Mouse (Mus musculus) CH12F3 (cell line): ENCODE measurements around the gene Fgf4.

Experiments
- in situ Hi-C: fragments of 300-500 bp; cut with MboI; formaldehyde crosslinking; loops from 2 replicates; pipeline ENCODE4 v1.14.3; 2020; ENCODE audit warnings: low sequenced_read_pairs

Fgf4 gene

DNA sequence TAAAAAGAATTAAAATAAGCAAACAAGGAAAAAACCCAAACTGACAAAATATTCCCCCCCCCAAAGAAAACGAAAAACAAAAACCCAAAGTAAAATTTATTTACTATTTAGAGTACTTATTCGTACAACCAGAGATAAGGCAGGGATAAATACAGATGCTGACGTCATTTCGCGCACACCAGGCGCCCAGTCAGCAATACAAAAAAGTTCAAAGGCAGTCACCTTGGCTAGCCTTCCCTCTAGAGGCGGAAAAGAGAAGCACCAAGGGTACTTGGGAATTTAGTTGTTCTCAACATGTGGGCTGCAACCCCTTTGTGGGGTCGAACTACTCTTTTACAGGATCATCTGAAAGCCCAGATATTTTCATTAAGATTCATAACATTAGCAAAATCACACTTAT, 60.6 kb downstream of the Fgf4 start:
- in situ Hi-C loops = loop anchor here (10.0 kb wide), 1 partner anchor 123 kb away; no protein-coding TSS in a partner anchor

DNA sequence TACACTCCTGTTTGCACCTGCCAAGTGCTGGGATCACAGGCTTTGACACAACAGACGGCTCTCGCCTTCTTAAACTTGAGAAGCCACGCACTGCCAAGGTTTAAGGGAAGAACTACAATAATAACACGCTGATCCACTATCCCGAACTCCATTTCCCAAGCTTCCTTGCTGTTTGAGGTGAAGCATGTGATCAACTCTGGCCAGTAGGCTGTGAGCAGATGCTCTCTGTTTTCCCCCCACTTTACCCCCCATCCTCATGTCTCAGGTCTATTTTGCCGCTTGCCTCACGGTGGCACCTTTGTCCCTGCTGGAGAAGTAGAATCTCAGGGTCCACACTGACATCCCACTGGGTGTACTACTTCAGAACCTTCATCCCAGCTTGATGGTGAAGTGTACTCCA, 61.5 kb downstream of the Fgf4 start:
- in situ Hi-C loops = loop anchor here (10.0 kb wide), 1 partner anchor 124 kb away; no protein-coding TSS in a partner anchor

DNA sequence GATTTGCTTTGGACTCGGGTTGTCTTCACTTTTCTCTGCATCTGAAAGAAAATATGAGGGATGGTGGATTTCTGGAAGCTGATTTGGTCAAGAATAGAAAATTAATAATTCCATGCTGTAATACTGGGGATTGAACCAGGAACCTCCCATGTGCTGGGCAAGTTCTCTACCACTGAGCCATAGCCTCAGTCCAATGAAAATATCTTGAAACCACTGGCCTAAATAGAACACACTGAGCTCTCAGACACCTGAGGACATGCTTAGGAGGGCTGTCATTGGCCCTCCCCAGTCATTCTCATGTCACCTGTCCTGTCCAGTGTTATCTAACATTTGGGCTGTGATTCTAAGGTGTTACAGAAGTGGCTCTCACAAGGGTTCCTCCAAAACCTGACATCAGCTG, 64.0 kb downstream of the Fgf4 start:
- in situ Hi-C loops = no loop called here

DNA sequence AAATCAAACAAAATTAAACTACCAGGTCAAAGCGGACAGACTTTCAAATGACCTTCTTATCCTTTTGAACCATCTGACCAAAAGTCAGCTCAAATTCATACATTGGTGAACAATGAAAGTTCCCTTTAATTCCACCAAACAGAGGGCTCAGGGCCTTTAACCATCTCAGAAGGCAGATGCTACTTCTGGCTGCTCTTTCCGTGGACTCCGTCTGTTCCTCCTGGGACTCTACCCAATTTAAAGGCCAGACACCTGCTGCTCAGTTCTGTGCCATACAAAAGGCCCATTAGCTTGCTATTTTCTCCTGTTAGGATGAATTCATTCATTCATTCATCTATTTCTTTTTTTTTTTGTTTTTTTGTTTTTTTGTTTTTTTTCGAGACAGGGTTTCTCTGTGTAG, 65.7 kb downstream of the Fgf4 start:
- in situ Hi-C loops = no loop called here

DNA sequence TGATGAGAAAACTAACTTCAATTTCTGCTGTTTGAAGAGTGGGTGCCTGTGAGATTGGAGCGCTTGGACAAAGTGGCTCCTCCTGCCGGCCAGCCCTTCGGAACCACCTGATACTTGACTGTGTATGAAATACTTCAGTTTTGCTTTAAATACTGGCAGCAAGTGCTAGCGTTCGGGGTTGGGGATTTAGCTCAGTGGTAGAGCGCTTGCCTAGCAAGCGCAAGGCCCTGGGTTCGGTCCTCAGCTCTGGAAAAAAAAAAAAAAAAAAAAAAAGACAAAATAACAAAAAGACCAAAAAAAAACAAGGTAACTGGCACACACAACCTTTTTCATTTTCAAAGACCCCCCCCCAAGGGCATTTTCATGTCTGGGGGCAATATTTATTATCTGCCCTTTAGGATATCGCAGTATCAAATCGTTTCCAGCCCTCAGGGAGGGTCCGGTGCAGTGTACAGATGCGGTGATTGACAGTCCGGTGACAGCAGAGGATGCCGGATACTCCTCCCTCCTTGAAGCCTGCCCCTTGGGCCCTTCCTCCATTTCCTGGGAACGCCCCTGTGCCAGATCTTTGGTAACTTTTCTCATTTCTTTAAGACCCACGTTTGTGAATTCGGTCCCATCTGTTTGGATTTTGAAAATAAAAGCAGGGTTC, 67.3 kb downstream of the Fgf4 start:
- in situ Hi-C loops = no loop called here
